Comparison of ENCODE assay signal across 8 mouse cellular contexts in genomic region chr7:122066102-122066944, GRCm38 (mm10). TPM values are rescaled to one million over a fixed set of nuclear protein-coding genes. Genes with fewer than 3 reads are reported as not detected.
DNase-seq lines count a peak whose midpoint lies in the region; ATAC-seq and TF ChIP-seq lines count a peak whose summit lies in the region.

No protein-coding gene starts in this region.

- peak overlapping the region; percentile 93 for H3K27ac ChIP-seq in kidney, embryonic 14.5 days (ENCODE audit: low read depth, low read length)
- peak overlapping the region; percentile 91 for H3K27ac ChIP-seq in forebrain, embryonic 11.5 days (ENCODE audit: low read depth, low read length)
- peak overlapping the region; percentile 83 for H3K27ac ChIP-seq in liver, embryonic 12.5 days
- peak overlapping the region; percentile 95 for H3K27ac ChIP-seq in stomach, postnatal 0 days (replicated peaks)

- peaks cover 32% of the 10 kb centered on the region for H3K36me3 ChIP-seq in kidney, embryonic 14.5 days (ENCODE audit: control insufficient read depth, insufficient read depth, low read length)
- peaks cover 47% of the 10 kb centered on the region for H3K36me3 ChIP-seq in G1E (replicated peaks)
- no peaks in the 10 kb centered on the region; the same call in 1 of the 2 replicates for H3K36me3 ChIP-seq in forebrain, embryonic 11.5 days (ENCODE audit: control insufficient read depth, insufficient read depth, low read length)
- peaks cover 43% of the 10 kb centered on the region for H3K36me3 ChIP-seq in liver, embryonic 12.5 days
- H3K36me3 ChIP-seq in stomach, postnatal 0 days (ENCODE audit: control insufficient read depth, insufficient read depth, low read length), result peaks cover 5% of the 10 kb centered on the region; the same call in 1 of the 2 replicates

- WGBS in kidney, embryonic 14.5 days, result 16% methylated on average over 31 of the region's 31 CpGs
- WGBS in forebrain, embryonic 11.5 days, result 21% methylated on average over 31 of the region's 31 CpGs
- WGBS in liver, embryonic 12.5 days (ENCODE audit: insufficient replicate concordance), result 8% methylated on average over 31 of the region's 31 CpGs
- WGBS in stomach, postnatal 0 days, result 10% methylated on average over 31 of the region's 31 CpGs

- no peaks in the 10 kb centered on the region for H3K9me3 ChIP-seq in kidney, embryonic 14.5 days (ENCODE audit: control insufficient read depth, low read length)
- H3K9me3 ChIP-seq in G1E (replicated peaks), result no peaks in the 10 kb centered on the region
- no peaks in the 10 kb centered on the region for H3K9me3 ChIP-seq in forebrain, embryonic 11.5 days (ENCODE audit: control insufficient read depth, low read length)
- no peaks in the 10 kb centered on the region for H3K9me3 ChIP-seq in liver, embryonic 12.5 days (replicated peaks)
- no peaks in the 10 kb centered on the region for H3K9me3 ChIP-seq in stomach, postnatal 0 days (ENCODE audit: control insufficient read depth, low read length)

- TF ChIP-seq CTCF in G1E (IDR thresholded peaks at IDR 0.05; ENCODE audit: low read depth, low read length), result no peak
- no peak for TF ChIP-seq CTCF in stomach, postnatal 0 days (IDR thresholded peaks at IDR 0.05; ENCODE audit: low read depth)

- no peak for DNase-seq in kidney, adult 18-20 months
- DNase-seq in G1E (ENCODE audit: low spot score), result peak; percentile 2
- no peak for DNase-seq in forebrain, embryonic 11.5 days (ENCODE audit: low spot score)
- peak; percentile 25 for DNase-seq in stomach, postnatal 0 days (ENCODE audit: low spot score)
- no peak for DNase-seq in urinary bladder, postnatal 4 days (ENCODE audit: low spot score in 2 of 2)
- DNase-seq in cerebellum, postnatal 25 days, result no peak

- peak overlapping the region; percentile 76 for H3K4me2 ChIP-seq in kidney, embryonic 14.5 days (replicated peaks; ENCODE audit: low read depth, low read length)
- H3K4me2 ChIP-seq in forebrain, embryonic 11.5 days (ENCODE audit: low read depth, low read length, severe bottlenecking), result peak overlapping the region; percentile 87
- peak overlapping the region; percentile 86 for H3K4me2 ChIP-seq in liver, embryonic 12.5 days
- H3K4me2 ChIP-seq in stomach, postnatal 0 days (replicated peaks; ENCODE audit: low read depth), result peak overlapping the region; percentile 86

- no peak; the same call in 1 of the 2 replicates for ATAC-seq in kidney, embryonic 14.5 days (ENCODE audit: low FRiP score, low TSS enrichment)
- ATAC-seq in G1E (ENCODE audit: extremely low read depth, insufficient number of reproducible peaks, low FRiP score, poor library complexity, severe bottlenecking), result peak; percentile 31
- ATAC-seq in forebrain, embryonic 11.5 days (replicated peaks; ENCODE audit: low FRiP score), result no peak; the same call in 1 of the 2 replicates
- no peak; the same call in 1 of the 2 replicates for ATAC-seq in liver, embryonic 12.5 days
- ATAC-seq in stomach, postnatal 0 days (ENCODE audit: low FRiP score, low TSS enrichment), result peak; percentile 0; the same call in 1 of the 2 replicates

- peak overlapping the region; percentile 100 for H3K4me3 ChIP-seq in kidney, embryonic 14.5 days (ENCODE audit: low read length)
- H3K4me3 ChIP-seq in G1E (ENCODE audit: low read depth, low read length), result peak overlapping the region; percentile 100
- H3K4me3 ChIP-seq in forebrain, embryonic 11.5 days (ENCODE audit: low read depth, low read length), result peak overlapping the region; percentile 98
- peak overlapping the region; percentile 95 for H3K4me3 ChIP-seq in liver, embryonic 12.5 days
- peak overlapping the region; percentile 99 for H3K4me3 ChIP-seq in stomach, postnatal 0 days (ENCODE audit: low read depth, low read length)

- peaks cover 21% of the 10 kb centered on the region for H3K4me1 ChIP-seq in kidney, embryonic 14.5 days (ENCODE audit: control insufficient read depth, insufficient read depth, low read length)
- H3K4me1 ChIP-seq in G1E (ENCODE audit: insufficient read depth, low read depth, low read length), result peaks cover 42% of the 10 kb centered on the region
- H3K4me1 ChIP-seq in forebrain, embryonic 11.5 days (replicated peaks; ENCODE audit: control insufficient read depth, insufficient read depth, low read length), result peaks cover 10% of the 10 kb centered on the region; the same call in 1 of the 2 replicates
- H3K4me1 ChIP-seq in liver, embryonic 12.5 days, result peaks cover 38% of the 10 kb centered on the region
- H3K4me1 ChIP-seq in stomach, postnatal 0 days (replicated peaks; ENCODE audit: control insufficient read depth, insufficient read depth), result no peaks in the 10 kb centered on the region; the same call in 1 of the 2 replicates

- no peaks in the 10 kb centered on the region for H3K27me3 ChIP-seq in kidney, embryonic 14.5 days (ENCODE audit: control insufficient read depth, insufficient read depth, low read length)
- H3K27me3 ChIP-seq in G1E (ENCODE audit: insufficient read depth, low read length), result no peaks in the 10 kb centered on the region
- H3K27me3 ChIP-seq in forebrain, embryonic 11.5 days (ENCODE audit: control insufficient read depth, insufficient read depth, low read length), result no peaks in the 10 kb centered on the region
- no peaks in the 10 kb centered on the region for H3K27me3 ChIP-seq in liver, embryonic 12.5 days (replicated peaks)
- H3K27me3 ChIP-seq in stomach, postnatal 0 days (ENCODE audit: control insufficient read depth, insufficient read depth, low read length), result no peaks in the 10 kb centered on the region

- no peak for TF ChIP-seq EP300 in stomach, postnatal 0 days (optimal IDR thresholded peaks at IDR 0.05)

- peak overlapping the region; percentile 97 for H3K9ac ChIP-seq in kidney, embryonic 14.5 days (ENCODE audit: low read depth, low read length)
- H3K9ac ChIP-seq in forebrain, embryonic 11.5 days (ENCODE audit: low read length), result peak overlapping the region; percentile 96
- peak overlapping the region; percentile 93 for H3K9ac ChIP-seq in liver, embryonic 12.5 days
- H3K9ac ChIP-seq in stomach, postnatal 0 days (ENCODE audit: low read length), result peak overlapping the region; percentile 99

RNA-seq across cellular contexts. Expression of gene Ubfd1, which starts 0.7 kb away (rescaled TPM):
- 60.0 and 101 TPM in 2 replicates for polyA plus RNA-seq in kidney, embryonic 14.5 days (2014; fragmentation: Nextera tagmentation; extraction: Ambion mirVana)
- 49.3 and 49.6 TPM in 2 replicates for total RNA-seq in G1E (2014; fragmentation: Nextera tagmentation)
- total RNA-seq in G1E (2017), result 49.7 and 52.2 TPM in 2 replicates
- polyA plus RNA-seq in G1E (2012), result 32.9 and 38.1 TPM in 2 replicates
- polyA plus RNA-seq in forebrain, embryonic 11.5 days (2014; fragmentation: Nextera tagmentation; extraction: Ambion mirVana), result 89.0 and 90.6 TPM in 2 replicates
- polyA plus RNA-seq in liver, embryonic 12.5 days (2016; fragmentation: Nextera tagmentation; extraction: Ambion mirVana), result 38.3 and 41.1 TPM in 2 replicates
- 22.8 and 23.7 TPM in 2 replicates for polyA plus RNA-seq in stomach, postnatal 0 days (2015; fragmentation: Nextera tagmentation; extraction: Ambion mirVana)

RNA-seq across cellular contexts. Expression of gene Ears2, which starts 0.7 kb away (rescaled TPM):
- 13.4 and 19.6 TPM in 2 replicates for polyA plus RNA-seq in kidney, embryonic 14.5 days (2014; fragmentation: Nextera tagmentation; extraction: Ambion mirVana)
- 12.8 and 14.4 TPM in 2 replicates for total RNA-seq in G1E (2014; fragmentation: Nextera tagmentation)
- total RNA-seq in G1E (2017), result 7.9 and 9.7 TPM in 2 replicates
- 16.3 and 17.0 TPM in 2 replicates for polyA plus RNA-seq in G1E (2012)
- polyA plus RNA-seq in forebrain, embryonic 11.5 days (2014; fragmentation: Nextera tagmentation; extraction: Ambion mirVana), result 18.1 and 18.3 TPM in 2 replicates
- polyA plus RNA-seq in liver, embryonic 12.5 days (2016; fragmentation: Nextera tagmentation; extraction: Ambion mirVana), result 10.3 and 10.8 TPM in 2 replicates
- polyA plus RNA-seq in stomach, postnatal 0 days (2015; fragmentation: Nextera tagmentation; extraction: Ambion mirVana), result 10.7 TPM in 2 replicates

RNA-seq across cellular contexts. Expression of gene Ndufab1, which starts 35.4 kb away (rescaled TPM):
- 713 and 832 TPM in 2 replicates for polyA plus RNA-seq in kidney, embryonic 14.5 days (2014; fragmentation: Nextera tagmentation; extraction: Ambion mirVana)
- total RNA-seq in G1E (2014; fragmentation: Nextera tagmentation) (161 and 182 TPM in 2 replicates), G1E (2017) (89.3 and 121 TPM in 2 replicates)
- 1,259 and 1,762 TPM in 2 replicates for polyA plus RNA-seq in G1E (2012)
- 625 TPM in 2 replicates for polyA plus RNA-seq in forebrain, embryonic 11.5 days (2014; fragmentation: Nextera tagmentation; extraction: Ambion mirVana)
- 562 and 614 TPM in 2 replicates for polyA plus RNA-seq in liver, embryonic 12.5 days (2016; fragmentation: Nextera tagmentation; extraction: Ambion mirVana)
- polyA plus RNA-seq in stomach, postnatal 0 days (2015; fragmentation: Nextera tagmentation; extraction: Ambion mirVana), result 582 and 605 TPM in 2 replicates

RNA-seq across cellular contexts. Expression of gene Gga2, which starts 45.3 kb away (rescaled TPM):
- polyA plus RNA-seq in kidney, embryonic 14.5 days (2014; fragmentation: Nextera tagmentation; extraction: Ambion mirVana), result 55.9 and 56.1 TPM in 2 replicates
- 174 and 198 TPM in 2 replicates for total RNA-seq in G1E (2014; fragmentation: Nextera tagmentation)
- total RNA-seq in G1E (2017), result 314 and 315 TPM in 2 replicates
- 299 and 333 TPM in 2 replicates for polyA plus RNA-seq in G1E (2012)
- polyA plus RNA-seq in forebrain, embryonic 11.5 days (2014; fragmentation: Nextera tagmentation; extraction: Ambion mirVana), result 60.1 and 60.6 TPM in 2 replicates
- 65.3 and 68.4 TPM in 2 replicates for polyA plus RNA-seq in liver, embryonic 12.5 days (2016; fragmentation: Nextera tagmentation; extraction: Ambion mirVana)
- polyA plus RNA-seq in stomach, postnatal 0 days (2015; fragmentation: Nextera tagmentation; extraction: Ambion mirVana), result 31.5 and 33.5 TPM in 2 replicates

Comparison
In these comparisons a context has a peak if more than half of its experiments do, and no peak if none do; other contexts are left out.
1. ATAC-seq: peak in G1E (single experiment) and stomach, postnatal 0 days (single experiment); none in kidney, embryonic 14.5 days (single experiment), forebrain, embryonic 11.5 days (single experiment) and liver, embryonic 12.5 days (single experiment).
2. DNase-seq: peak in G1E (single experiment) and stomach, postnatal 0 days (single experiment); none in kidney, adult 18-20 months (single experiment), forebrain, embryonic 11.5 days (single experiment), urinary bladder, postnatal 4 days (0 of 2) and cerebellum, postnatal 25 days (0 of 2).
3. Peak in every context shown above with its lines, with median percentiles within 50 percentile points of each other: H3K27ac ChIP-seq, H3K4me2 ChIP-seq, H3K4me3 ChIP-seq and H3K9ac ChIP-seq.